Mouse (Mus musculus): ENCODE measurements around the gene Itgb7. TPM values are rescaled to one million over a fixed set of nuclear protein-coding genes. Genes with fewer than 3 reads are reported as not detected.

Gene Itgb7
- total RNA-seq, 2 experiments from 2014 or later = 0.99 to 1.2 TPM

DNA sequence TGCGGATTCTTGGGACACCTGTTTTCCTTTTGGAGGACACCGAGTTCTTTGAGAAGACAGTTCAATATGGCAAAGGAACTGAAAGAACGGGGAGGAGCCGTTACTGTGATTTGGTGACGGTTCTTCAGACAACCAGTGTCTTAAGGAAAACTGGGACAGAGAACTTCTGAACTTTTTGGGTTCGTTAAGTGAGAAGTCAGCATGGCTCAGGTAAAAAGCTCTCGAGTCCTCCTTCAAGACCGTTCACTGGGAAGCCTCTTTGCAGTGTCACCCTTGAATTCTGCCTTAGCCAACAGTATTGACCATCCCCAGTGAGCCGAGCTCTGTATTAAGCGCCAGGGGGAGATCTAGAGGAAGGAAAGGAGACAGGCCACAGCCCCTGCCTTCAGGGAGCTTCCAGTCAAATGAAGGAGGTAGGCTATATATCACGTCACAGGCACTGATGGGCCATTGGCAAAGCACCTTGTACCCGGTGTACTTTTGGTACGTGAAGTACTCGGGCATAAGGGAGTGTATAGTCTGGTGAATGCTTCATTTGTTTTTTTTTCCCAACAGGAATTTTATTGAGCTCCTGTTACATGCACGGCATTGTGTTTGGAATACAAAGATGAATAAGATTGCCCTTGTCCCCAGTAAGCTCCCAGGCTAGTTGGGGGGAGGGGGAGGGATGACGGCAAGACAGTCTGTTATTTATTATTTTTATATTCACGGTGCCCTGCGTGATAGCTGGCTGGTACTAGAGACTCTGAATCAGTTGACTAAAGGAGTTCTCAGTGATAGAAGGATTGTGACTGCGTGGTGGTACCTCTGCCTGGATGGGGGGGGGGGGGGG is 26.9 kb downstream of the Itgb7 start, which contains the start of gene Csad:
Gene Csad, minus strand, starts transcription at position 51 of the 832 bp plus-strand sequence.
- intact Hi-C loops (cut with DNase I) = no loop called here

DNA sequence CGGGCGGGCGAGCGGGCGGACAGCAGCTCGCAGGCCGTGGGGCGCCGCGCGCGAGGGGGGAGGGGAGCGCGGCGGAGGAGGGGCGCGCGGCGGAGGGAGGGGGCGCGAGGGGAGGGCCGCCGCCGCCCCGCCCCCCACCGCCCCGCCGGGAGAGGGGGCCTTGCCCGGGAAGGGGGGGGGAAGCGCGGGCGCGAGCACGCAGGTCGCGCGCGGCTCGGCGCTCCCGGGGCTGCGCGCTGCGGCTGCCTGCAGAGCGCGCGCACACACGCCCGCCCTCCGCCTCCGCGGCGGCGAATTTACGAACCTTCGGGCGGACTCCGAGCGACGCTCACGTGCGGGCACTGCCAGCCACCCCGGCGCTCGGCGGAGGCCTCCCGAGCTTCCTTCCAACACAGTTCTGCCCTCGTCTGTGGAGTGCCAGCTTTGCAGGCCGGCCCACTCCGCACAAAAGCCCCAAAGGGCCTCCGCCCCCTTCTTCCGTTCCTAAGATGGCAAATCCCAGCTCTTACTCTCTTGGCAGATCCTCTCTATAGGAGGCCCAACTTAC is 27.8 kb downstream of the Itgb7 start:
- DNase-seq (ENCODE audit: low spot score in 2 of 2) = peak; percentile 70 to 73
- intact Hi-C loops (cut with DNase I) = no loop called here

More for the DNA sequence above, 26.9 kb downstream of the Itgb7 start, which contains the start of gene Csad:
- DNase-seq (ENCODE audit: low spot score in 2 of 2) = no peak

DNA sequence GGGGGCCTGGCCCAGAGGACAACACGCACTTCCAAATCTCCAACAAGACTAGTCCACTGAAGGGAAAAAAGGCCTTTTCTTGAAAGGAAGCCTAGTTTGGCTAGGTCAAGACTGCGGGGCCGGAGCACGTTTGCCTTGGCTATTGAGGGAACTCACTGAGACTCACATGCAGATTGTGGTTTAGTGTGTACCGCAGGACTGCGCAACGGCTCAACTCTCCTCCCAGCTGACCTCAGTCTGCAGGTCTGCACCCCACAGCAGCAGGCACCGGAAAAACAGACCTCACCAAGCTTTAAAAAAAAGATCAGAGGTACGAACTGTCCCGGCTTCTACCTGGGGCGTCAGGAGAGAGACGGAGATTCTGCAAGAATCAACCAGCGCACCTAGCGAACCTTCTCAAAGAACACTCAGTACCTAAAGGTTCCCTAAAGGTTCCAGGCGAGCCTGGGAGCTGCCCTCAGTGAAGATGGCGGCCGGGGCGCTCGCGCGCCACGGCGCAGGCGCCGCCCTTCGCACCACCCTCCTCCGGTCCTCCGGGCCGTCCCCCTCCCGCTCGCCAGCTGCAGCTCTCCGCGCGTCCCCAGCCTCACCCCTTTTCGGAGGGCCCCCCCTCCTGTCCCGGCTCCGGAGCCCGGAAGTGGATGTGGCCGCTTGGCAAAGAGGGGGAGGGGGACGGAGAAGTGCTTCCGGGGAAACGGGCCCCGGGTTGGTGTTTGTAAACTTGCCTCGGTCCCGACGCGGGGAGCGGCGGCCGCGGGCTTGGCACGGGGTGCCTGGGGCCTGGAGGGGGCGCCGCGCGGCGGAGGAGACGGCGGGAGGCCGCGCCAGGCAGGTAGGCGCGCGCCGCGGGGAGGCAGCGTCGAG is 28.5 kb downstream of the Itgb7 start, which contains the start of gene Zfp740:
Gene Zfp740, plus strand, starts transcription at position 279 of the 864 bp plus-strand sequence.
- intact Hi-C loops (cut with DNase I) = no loop called here
- DNase-seq (ENCODE audit: low spot score in 2 of 2) = peak; percentile 95

DNA sequence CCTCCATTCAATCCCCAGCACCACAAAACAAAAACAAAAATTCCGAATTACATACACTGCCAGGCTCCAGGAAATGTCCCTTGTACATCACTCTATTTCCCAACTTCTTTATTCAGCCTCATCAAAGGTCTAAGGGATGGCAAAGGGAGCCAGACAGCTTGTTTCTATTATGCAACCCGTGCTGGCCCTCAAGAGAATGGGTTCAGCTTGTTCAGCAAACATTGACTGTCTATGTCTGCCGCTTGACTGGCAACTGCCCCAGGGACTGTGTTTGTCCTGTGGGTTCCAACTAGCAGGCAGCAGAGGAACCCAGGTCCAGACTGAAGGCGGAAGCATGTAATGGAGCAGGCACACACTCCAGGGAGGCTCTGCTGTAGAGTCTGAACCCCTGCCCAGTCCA is 32.9 kb downstream of the Itgb7 start:
- intact Hi-C loops (cut with DNase I) = no loop called here
- DNase-seq (ENCODE audit: low spot score in 2 of 2) = no peak

DNA sequence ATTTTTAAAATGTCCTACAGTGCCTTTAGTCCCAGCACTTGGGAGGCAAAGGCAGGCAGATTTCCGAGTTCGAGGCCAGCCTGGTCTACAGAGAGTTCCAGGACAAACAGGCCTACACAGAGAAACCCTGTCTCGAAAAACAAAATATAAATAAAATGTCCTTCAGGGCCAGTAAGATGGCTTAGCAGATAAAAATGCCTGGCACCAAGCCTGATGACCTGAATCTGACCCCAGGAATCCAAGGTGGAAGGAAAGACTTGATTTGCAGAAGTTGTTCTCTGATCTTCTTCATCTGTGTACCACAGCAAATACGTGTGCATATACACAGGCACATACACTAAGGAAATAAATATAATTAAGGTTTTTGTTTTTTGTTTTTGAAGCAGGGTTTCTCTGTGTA is 36.4 kb downstream of the Itgb7 start:
- intact Hi-C loops (cut with DNase I) = no loop called here
- no peak for DNase-seq (ENCODE audit: low spot score in 2 of 2)

DNA sequence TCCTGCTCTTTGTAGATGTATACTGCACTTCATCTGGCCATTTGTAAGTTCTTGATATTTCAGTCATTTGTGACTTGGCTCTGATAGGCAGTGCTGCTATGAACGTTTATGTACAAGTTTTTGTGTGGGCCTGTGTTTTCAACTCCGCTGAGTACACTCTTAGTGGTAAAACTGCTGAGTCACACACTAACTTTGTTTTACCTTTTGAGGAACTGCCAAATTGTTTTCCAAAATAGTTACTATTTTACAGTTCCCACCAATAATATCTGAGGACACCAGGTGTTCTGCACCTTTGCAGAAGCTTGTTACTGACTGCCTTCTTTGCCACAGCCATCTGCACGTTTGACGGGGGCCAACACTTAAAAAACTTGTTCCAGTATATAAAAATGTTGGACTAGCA is 37.3 kb downstream of the Itgb7 start:
- no peak for DNase-seq (ENCODE audit: low spot score in 2 of 2)
- intact Hi-C loops (cut with DNase I) = no loop called here

DNA sequence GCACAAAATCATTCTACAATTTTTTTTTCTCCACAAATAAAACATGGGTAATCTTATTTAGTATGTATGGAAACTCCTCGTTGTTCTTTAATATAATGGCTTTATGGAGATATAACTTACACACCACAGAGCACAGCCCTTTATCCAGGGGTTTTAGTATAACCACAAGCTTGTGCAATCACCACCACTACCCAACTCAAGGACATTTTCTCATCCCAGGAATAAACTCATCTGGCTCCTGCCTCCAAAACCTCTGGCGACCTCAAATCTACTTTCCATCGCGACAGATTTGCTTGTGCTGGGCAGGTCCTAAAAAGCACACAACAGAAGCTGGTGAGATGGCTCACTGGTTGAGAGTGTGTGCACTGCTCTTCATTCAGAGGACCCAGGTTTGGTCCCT is 38.1 kb downstream of the Itgb7 start:
- no peak for DNase-seq (ENCODE audit: low spot score in 2 of 2)
- intact Hi-C loops (cut with DNase I) = no loop called here

DNA sequence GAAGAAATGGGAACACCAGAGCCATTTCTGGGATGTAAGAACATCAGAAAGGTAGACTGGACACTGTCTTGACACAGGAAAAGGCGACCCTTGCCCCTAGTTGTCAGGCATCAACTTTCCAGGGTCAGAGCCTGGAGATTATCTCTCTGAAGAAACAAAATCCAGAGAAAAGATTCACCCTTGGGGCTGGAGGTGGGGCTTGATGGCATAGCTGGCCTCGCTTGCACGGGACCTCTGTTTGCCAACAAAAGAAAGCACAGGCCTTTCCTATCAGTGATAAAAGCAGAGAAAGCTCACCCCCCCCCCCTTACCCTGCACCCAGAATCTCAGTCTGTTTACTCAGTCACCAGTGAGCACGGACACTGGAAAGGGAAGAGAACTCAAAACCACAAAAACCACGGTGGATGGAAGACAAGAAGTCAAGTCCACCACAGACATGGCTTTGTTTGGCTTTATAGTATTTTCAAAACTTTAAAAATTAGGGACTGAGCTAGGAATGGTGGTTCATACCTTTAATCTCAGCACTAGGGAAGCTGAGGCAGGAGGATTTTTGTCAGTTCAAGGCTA is 38.8 kb downstream of the Itgb7 start:
- DNase-seq (ENCODE audit: low spot score in 2 of 2) = no peak
- intact Hi-C loops (cut with DNase I) = no loop called here

DNA sequence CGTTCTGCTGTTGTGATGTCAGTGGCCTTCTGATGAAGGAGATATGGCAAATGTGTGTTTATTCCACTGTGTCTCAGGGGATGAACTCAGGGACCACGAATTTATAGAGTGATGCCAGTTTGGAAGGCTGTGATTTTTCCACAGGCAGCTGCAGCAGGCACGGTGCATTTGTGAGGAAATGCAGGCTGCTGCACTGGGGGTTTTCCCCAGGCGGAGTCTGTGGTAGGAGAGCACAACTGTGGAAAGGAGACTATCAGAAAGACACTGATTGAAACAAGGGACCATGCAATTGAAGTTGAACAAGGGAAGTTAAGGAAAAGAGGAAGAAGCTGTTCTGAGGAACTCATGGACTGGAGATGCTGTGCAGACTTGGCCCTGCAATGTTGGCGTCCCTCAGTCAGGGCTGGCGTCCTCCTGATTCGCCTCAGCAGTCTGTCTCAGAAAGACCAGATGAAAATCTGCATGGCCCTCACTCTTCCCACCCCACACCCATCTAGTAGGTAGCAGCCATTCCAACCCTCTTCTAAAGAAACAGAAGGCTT is 39.4 kb downstream of the Itgb7 start:
- intact Hi-C loops (cut with DNase I) = no loop called here
- DNase-seq (ENCODE audit: low spot score in 2 of 2) = no peak

DNA sequence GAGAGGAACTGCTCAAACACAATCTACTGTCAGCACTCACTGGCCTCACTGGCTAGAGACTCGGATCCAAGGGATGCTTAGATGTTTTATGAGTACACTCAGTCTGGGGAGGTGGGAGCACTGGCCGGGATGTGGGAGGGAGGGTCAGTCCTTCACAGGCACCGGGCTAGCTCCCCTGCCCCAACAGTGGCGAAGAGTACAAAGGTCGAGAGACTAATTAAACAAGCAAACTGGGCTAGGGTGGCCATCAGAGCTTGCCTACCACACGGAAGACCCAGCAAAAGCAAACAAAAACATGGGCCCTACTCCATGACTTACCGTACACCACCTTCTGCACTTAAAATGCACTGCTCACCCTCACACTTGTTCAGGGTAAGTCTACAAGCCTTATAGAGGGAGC is 40.0 kb downstream of the Itgb7 start:
- intact Hi-C loops (cut with DNase I) = no loop called here
- DNase-seq (ENCODE audit: low spot score in 2 of 2) = no peak

DNA sequence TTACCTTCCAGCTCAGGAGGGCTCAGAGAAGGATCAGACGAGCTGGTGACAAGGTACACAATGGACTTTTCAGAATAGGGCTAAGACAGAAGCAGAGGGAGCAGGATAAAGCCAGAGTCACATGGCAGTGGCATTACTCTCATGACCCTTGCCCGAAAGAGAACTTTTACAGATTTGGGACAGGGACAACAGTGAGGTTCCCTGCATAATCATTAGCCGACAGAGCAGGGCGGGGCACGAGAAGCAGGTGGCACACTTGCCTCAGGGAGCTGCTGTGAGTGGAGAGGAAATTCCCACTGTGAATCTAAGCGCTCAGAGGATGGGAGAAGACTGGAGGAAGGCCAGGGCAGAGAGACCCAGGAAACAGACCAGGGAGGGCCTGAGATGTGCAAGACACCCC is 42.9 kb downstream of the Itgb7 start:
- DNase-seq (ENCODE audit: low spot score in 2 of 2) = no peak
- intact Hi-C loops (cut with DNase I) = no loop called here

DNA sequence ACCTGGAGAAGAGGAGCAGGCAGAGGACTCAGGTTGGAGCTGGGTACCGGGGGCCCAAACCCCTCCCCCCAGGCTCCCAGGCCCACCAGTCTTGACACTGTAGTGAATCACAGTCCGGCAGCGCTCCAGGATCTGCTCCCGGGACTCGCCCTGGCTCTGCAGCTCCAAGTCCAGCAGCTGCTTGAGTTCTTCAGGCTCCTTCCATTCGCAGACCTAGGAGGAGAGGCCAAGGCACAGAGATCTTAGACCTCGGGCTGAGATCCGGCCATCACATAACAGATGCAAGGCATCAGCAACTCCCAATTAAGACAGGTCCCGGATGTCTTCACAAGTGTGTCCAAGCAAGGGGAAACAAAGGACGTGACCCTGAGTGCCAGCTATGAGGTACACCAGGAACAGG is 43.6 kb downstream of the Itgb7 start:
- intact Hi-C loops (cut with DNase I) = no loop called here
- no peak for DNase-seq (ENCODE audit: low spot score in 2 of 2)

DNA sequence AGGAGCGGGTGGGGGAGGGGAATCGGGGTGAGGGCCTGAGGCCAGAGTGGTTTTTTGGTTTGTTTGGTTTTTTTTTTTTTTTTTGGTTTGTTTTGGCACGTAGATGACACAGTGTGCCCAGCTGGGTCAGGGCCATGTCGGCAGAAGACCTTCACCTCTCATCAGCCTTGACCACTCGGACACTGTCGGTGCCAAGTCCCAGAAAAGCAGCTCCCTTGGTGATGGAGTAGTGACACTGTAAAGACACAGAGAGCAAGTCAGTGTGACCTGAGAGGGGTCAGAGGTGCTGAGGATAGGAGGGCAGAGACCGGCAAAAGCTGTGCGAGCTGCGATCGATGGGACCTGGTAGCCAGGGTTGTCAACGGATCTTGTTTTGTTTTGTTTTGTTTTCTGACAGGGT is 45.5 kb downstream of the Itgb7 start:
- intact Hi-C loops (cut with DNase I) = no loop called here
- DNase-seq (ENCODE audit: low spot score in 2 of 2) = no peak

DNA sequence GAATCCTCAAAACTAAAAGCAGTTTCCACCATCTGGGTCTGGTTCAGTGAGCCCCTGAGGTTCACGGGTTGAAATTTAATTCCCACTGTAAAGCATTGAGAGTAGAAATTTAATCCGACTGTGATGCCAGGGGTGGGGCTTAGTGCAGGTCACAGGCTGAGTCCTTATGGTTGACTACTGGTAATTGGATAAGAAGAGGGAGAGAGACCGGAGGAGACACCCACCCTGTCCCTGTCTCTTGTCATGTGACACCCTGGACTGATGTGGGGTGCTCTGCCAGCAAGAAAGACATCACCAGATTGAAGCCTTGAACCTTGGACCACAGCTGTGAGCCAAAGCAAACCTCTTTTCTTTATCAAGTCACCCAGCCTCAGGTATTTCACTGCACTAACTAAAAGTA is 48.7 kb downstream of the Itgb7 start:
- intact Hi-C loops (cut with DNase I) = no loop called here
- no peak for DNase-seq (ENCODE audit: low spot score in 2 of 2)

DNA sequence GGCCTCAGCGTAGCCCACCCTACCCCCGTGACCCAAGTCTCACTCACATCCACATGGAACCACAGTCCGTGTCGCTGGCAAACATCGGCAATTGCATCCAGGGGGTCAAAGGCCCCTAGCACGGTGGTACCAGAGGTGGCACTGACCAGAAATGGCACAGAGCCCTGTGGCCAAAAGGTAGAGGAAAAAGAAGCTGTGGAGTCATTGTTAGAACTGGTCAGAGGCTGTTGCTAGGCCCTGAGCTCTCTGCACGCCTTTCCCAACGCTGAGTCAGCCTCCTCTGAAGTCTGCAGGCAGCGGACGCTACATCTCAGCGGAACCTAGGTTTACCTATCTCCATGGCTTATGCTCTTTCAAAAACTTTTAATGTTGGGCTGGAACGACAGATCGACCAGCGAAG is 51.8 kb downstream of the Itgb7 start:
- DNase-seq (ENCODE audit: low spot score in 2 of 2) = no peak
- intact Hi-C loops (cut with DNase I) = no loop called here

DNA sequence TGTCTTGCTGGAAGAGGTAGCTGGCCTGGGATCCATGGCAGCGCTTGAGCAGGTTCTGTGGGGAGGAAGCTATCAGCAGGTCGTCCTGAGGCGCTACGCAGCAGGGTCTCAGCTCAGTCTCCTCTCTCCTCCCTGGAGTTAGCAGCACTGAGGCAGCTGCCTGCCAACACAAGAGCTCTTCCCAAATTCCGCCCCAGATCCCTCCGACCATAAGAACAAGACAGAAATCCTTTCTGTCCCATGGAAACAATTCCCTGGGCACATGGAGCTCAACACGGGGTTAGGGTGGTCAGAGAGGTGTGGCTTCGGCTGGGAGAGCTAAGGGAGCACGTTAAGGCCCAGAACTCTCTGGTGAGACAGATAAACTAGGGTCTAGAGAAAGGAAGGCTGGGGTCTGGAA is 52.6 kb downstream of the Itgb7 start:
- no peak for DNase-seq (ENCODE audit: low spot score in 2 of 2)
- intact Hi-C loops (cut with DNase I) = no loop called here

DNA sequence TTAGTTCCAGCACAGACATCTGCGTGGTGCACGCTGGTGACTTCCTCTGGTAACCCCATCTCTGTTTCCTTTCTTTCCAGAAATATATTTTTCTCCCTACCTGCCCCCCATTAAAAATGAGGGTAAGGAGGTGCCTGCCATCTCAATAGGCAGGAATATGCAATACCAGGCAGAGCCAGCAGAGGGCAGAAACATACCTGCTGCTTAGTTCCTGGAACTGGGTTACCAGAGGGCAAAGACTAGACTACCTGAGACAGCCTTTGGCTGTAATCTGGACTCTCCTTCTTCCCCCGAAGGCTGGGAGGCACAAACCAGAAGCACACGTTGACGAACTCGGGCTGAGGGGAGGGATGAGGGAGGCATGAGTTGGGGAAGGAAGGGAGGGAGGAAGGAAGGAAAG is 53.5 kb downstream of the Itgb7 start:
- peak; percentile 63 to 84 for DNase-seq (ENCODE audit: low spot score in 2 of 2)
- intact Hi-C loops (cut with DNase I) = loop anchor here (1.0 kb wide), 1 partner anchor 46 kb away; no protein-coding TSS in a partner anchor

DNA sequence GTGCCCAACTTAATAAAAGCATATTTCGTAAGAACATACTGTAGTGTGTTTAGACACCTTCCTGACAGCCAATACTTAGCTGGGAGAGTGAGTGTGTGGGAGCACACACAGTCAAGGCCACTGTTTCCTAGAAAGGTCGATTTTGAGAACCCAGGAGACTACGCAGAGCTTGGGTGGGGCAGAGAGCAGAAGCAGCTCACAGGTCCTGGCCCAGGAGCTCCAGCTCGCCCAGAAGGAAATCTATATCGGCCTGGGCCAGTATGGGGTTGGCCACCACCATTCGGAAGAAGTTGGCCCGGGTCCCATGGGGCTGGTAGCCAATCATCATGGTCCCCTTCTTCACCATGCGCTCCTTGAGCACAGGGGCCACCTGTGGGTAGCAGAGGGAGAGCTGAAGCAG is 54.3 kb downstream of the Itgb7 start:
- intact Hi-C loops (cut with DNase I) = no loop called here
- DNase-seq (ENCODE audit: low spot score in 2 of 2) = no peak

DNA sequence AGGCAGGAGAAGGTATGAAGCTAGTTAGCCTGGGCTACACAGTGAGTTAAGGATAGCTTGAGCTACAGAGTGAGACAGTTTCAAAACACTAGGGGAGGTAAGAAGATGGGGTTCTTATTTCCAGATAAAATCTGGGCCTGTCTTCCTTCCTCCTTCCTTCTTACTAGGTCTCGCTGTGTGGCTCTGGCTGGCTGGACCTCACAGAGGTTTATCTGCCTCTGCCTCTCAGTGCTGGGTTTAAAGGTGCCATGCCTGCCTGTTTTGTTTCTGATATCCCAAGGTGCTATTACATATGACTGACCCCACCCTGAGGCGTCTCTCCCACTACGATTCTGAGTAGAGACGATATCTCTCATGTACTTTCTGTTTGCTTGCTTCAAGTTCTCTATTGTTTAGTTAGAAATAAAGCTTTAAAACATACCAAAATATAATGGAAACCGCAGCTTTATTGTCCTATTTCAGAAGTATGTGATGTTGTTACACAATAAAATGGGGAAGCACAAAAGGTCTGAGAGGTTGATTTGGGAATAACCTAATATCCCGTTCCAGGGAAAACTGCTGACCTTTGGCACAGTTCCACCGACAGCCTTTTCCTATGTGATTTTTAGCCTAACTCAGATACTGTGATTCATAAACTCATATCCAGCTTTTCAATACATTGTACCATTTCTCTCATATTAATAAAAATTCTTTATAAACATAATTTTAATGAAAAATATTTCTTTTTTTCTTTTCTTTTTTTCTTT is 55.0 kb downstream of the Itgb7 start:
- no peak for DNase-seq (ENCODE audit: low spot score in 2 of 2)
- intact Hi-C loops (cut with DNase I) = no loop called here
